Mouse (Mus musculus): ENCODE results near the gene Sparc.
A peak's percentile ranks its signal among the peaks of the same experiment; 100 is the strongest.
"Not testable (repeated sequence)": the region's sequence is repeated elsewhere in the genome, so short reads cannot be mapped to it uniquely, and the experiment has no call there.

Gene Sparc

GRCm38 (mm10) chr11:55436089-55436488, 13.1 kb upstream of the Sparc start:
- no peak for DNase-seq

GRCm38 (mm10) chr11:55432981-55433380, 10.0 kb upstream of the Sparc start:
- DNase-seq = no peak

GRCm38 (mm10) chr11:55429973-55430372, 7.0 kb upstream of the Sparc start:
- no peak for DNase-seq

GRCm38 (mm10) chr11:55428186-55429012, 5.4 kb upstream of the Sparc start:
- peak; percentile 67 to 83 for DNase-seq

- DNase-seq = no peak
Measured at GRCm38 (mm10) chr11:55424746-55425360, 1.9 kb upstream of the Sparc start.

- DNase-seq = peak; percentile 45 to 65
Measured at GRCm38 (mm10) chr11:55423756-55424155, 773 bp upstream of the Sparc start.

- DNase-seq = peak in 1 of 2 experiments; percentile 29
Measured at GRCm38 (mm10) chr11:55419678-55420307, 3.2 kb downstream of the Sparc start.

- peak; percentile 79 to 83 for DNase-seq
Measured at GRCm38 (mm10) chr11:55419296-55419677, 3.7 kb downstream of the Sparc start.

- no peak for DNase-seq
Measured at GRCm38 (mm10) chr11:55418704-55419061, 4.3 kb downstream of the Sparc start.

- no peak for DNase-seq
Measured at GRCm38 (mm10) chr11:55417898-55418703, 4.9 kb downstream of the Sparc start.

- no peak for DNase-seq
Measured at GRCm38 (mm10) chr11:55416609-55417265, 6.2 kb downstream of the Sparc start.

- not testable (repeated sequence) for DNase-seq
Measured at GRCm38 (mm10) chr11:55415731-55416130, 7.3 kb downstream of the Sparc start.

- DNase-seq = no peak
Measured at GRCm38 (mm10) chr11:55415036-55415704, 7.8 kb downstream of the Sparc start.

- DNase-seq = no peak
Measured at GRCm38 (mm10) chr11:55414314-55414713, 8.7 kb downstream of the Sparc start.

GRCm38 (mm10) chr11:55413416-55413796, 9.6 kb downstream of the Sparc start:
- no peak for DNase-seq

- no peak for DNase-seq
Measured at GRCm38 (mm10) chr11:55412680-55413415, 10.1 kb downstream of the Sparc start.

GRCm38 (mm10) chr11:55412034-55412433, 10.9 kb downstream of the Sparc start:
- no peak for DNase-seq

GRCm38 (mm10) chr11:55410502-55410901, 12.5 kb downstream of the Sparc start:
- no peak for DNase-seq

GRCm38 (mm10) chr11:55410005-55410404, 13.0 kb downstream of the Sparc start:
- no peak for DNase-seq

- no peak for DNase-seq
Measured at GRCm38 (mm10) chr11:55407133-55407532, 15.8 kb downstream of the Sparc start.
